Mouse (Mus musculus) testis, adult 2 months (tissue): Measurements from ENCODE around the gene Usp31. TPM values are rescaled to one million over a fixed set of nuclear protein-coding genes. Genes with fewer than 3 reads are reported as not detected.

Experiments used
- H3K27ac ChIP-seq: fragments of 200-500 bp; 2 replicates; pipeline ENCODE4 v1.5.1; 2012; ENCODE audit warnings: low read depth, low read length; ENCODE audit not compliant: control insufficient read depth, insufficient read depth
- H3K27me3 ChIP-seq: fragments of 200-500 bp; 2 replicates; pipeline ENCODE4 v1.6.1; 2012; ENCODE audit warnings: mild to moderate bottlenecking, low read length, moderate library complexity; ENCODE audit not compliant: control insufficient read depth, insufficient read depth
- H3K36me3 ChIP-seq: fragments of 200-500 bp; 2 replicates; pipeline ENCODE4 v1.6.1; 2012; ENCODE audit warnings: mild to moderate bottlenecking, low read length; ENCODE audit not compliant: control insufficient read depth, insufficient read depth
- H3K4me1 ChIP-seq: fragments of 200-500 bp; 2 replicates; pipeline ENCODE4 v1.6.1; 2012; ENCODE audit warnings: low read length; ENCODE audit not compliant: control insufficient read depth, insufficient read depth
- H3K4me3 ChIP-seq: fragments of 200-500 bp; 2 replicates; pipeline ENCODE4 v1.5.1; 2012; ENCODE audit warnings: low read depth, mild to moderate bottlenecking, low read length, moderate library complexity, mixed read lengths; ENCODE audit not compliant: control insufficient read depth
- CTCF ChIP-seq: fragments of 200-500 bp; IDR thresholded peaks from 2 replicates; pipeline ENCODE4 v1.5.1; 2012; ENCODE audit warnings: low read depth, mild to moderate bottlenecking, inconsistent platforms, low read length, moderate library complexity; ENCODE audit not compliant: control insufficient read depth, insufficient read depth, insufficient replicate concordance
- POLR2A ChIP-seq: fragments of 200-500 bp; IDR thresholded peaks from 2 replicates; pipeline ENCODE4 v1.6.1; 2012; ENCODE audit warnings: low read depth, mild to moderate bottlenecking, inconsistent platforms, low read length, moderate library complexity; ENCODE audit not compliant: control insufficient read depth
- polyA plus RNA-seq: library from polyadenylated mRNA; depleted of rRNA; stranded (reverse); fragments of >200 nt; gene quantifications from 2 replicates; pipeline ENCODE4 v1.2.3, GENCODE M21; 2012

The Usp31 gene
- polyA plus RNA-seq, 1 experiment = 7.3 TPM

GRCm38 (mm10) chr7:121717031-121717430, 10.0 kb upstream of the Usp31 start:
- TF ChIP-seq CTCF (no peak), POLR2A (no peak)
- H3K4me3 ChIP-seq = no peak overlapping the region
- no peaks in the 10 kb centered on the region for H3K36me3 ChIP-seq
- no peak overlapping the region for H3K27ac ChIP-seq
- no peaks in the 10 kb centered on the region for H3K27me3 ChIP-seq
- H3K4me1 ChIP-seq = no peaks in the 10 kb centered on the region; the same call in 1 of the 2 replicates

GRCm38 (mm10) chr7:121711171-121711570, 4.1 kb upstream of the Usp31 start:
- Histone ChIP-seq H3K4me3 (no peak overlapping the region), H3K4me1 (peaks cover 5% of the 10 kb centered on the region), H3K27ac (no peak overlapping the region), H3K27me3 (no peaks in the 10 kb centered on the region), H3K36me3 (no peaks in the 10 kb centered on the region)
- TF ChIP-seq CTCF (no peak), POLR2A (no peak)

GRCm38 (mm10) chr7:121706411-121707072, 511 bp downstream of the Usp31 start:
- TF ChIP-seq POLR2A (0 out of 2 replicates have a peak, but pooled peaks have one; percentile 2), CTCF (no peak)
- Histone ChIP-seq H3K27me3 (no peaks in the 10 kb centered on the region), H3K4me1 (peaks cover 8% of the 10 kb centered on the region), H3K27ac (peak overlapping the region; percentile 77), H3K36me3 (no peaks in the 10 kb centered on the region), H3K4me3 (peak overlapping the region; percentile 85)

- Histone ChIP-seq H3K36me3 (no peaks in the 10 kb centered on the region), H3K4me1 (peaks cover 8% of the 10 kb centered on the region), H3K27ac (no peak overlapping the region), H3K27me3 (no peaks in the 10 kb centered on the region), H3K4me3 (no peak overlapping the region)
- TF ChIP-seq POLR2A (no peak), CTCF (no peak)
Measured at GRCm38 (mm10) chr7:121705051-121705450, 2.0 kb downstream of the Usp31 start.

GRCm38 (mm10) chr7:121701983-121702382, 5.1 kb downstream of the Usp31 start:
- Histone ChIP-seq H3K4me1 (peaks cover 8% of the 10 kb centered on the region), H3K4me3 (no peak overlapping the region), H3K27ac (no peak overlapping the region), H3K27me3 (no peaks in the 10 kb centered on the region), H3K36me3 (no peaks in the 10 kb centered on the region)
- TF ChIP-seq CTCF (no peak), POLR2A (no peak)

GRCm38 (mm10) chr7:121700480-121700879, 6.6 kb downstream of the Usp31 start:
- Histone ChIP-seq H3K27ac (no peak overlapping the region), H3K4me1 (no peaks in the 10 kb centered on the region; the same call in 1 of the 2 replicates), H3K27me3 (no peaks in the 10 kb centered on the region), H3K36me3 (no peaks in the 10 kb centered on the region), H3K4me3 (no peak overlapping the region)
- TF ChIP-seq CTCF = no peak
- TF ChIP-seq POLR2A = no peak

- Histone ChIP-seq H3K36me3 (no peaks in the 10 kb centered on the region), H3K4me3 (no peak overlapping the region), H3K4me1 (no peaks in the 10 kb centered on the region), H3K27me3 (no peaks in the 10 kb centered on the region), H3K27ac (no peak overlapping the region)
- TF ChIP-seq POLR2A (no peak), CTCF (no peak)
Measured at GRCm38 (mm10) chr7:121699218-121699617, 7.8 kb downstream of the Usp31 start.

GRCm38 (mm10) chr7:121697574-121697973, 9.5 kb downstream of the Usp31 start:
- Histone ChIP-seq H3K4me1 (no peaks in the 10 kb centered on the region), H3K4me3 (no peak overlapping the region), H3K27me3 (no peaks in the 10 kb centered on the region), H3K27ac (no peak overlapping the region), H3K36me3 (no peaks in the 10 kb centered on the region)
- TF ChIP-seq POLR2A (no peak), CTCF (no peak)
